Mouse (Mus musculus) CH12.LX (cell line): ENCODE measurements around the gene Ptprg. TPM values are rescaled to one million over a fixed set of nuclear protein-coding genes. Genes with fewer than 3 reads are reported as not detected.

Experiments
- DNase-seq: peaks from one replicate; pipeline ENCODE4 v3.0.0-alpha.2; 2013; ENCODE audit errors: extremely low read depth
- H3K27ac ChIP-seq: 2 replicates; pipeline ENCODE4 v1.5.1; 2012; ENCODE audit warnings: low read depth, mild to moderate bottlenecking, control low read depth, moderate library complexity; ENCODE audit not compliant: insufficient read depth
- H3K27me3 ChIP-seq: replicated peaks from 2 replicates; pipeline ENCODE3; 2012; ENCODE audit warnings: inconsistent platforms
- H3K36me3 ChIP-seq, 2 experiments: replicated peaks in 1 of 2; 2 replicates each; pipeline versions ENCODE3 to v1.6.1; 2012; ENCODE audit warnings: inconsistent platforms in 1 of 2, low read length in 1 of 2, mild to moderate bottlenecking in 1 of 2, mixed read lengths in 1 of 2, moderate library complexity in 1 of 2; ENCODE audit not compliant: control insufficient read depth in 1 of 2, insufficient read depth in 1 of 2
- H3K4me1 ChIP-seq, 2 experiments: 2 replicates each; pipeline ENCODE4 v1.6.1; 2012; ENCODE audit warnings: inconsistent platforms in 1 of 2, moderate library complexity in 1 of 2; ENCODE audit not compliant: insufficient read depth in 2 of 2, control insufficient read depth in 1 of 2
- H3K4me2 ChIP-seq: 2 replicates; pipeline ENCODE4 v1.6.1; 2012; ENCODE audit warnings: low read depth, mild to moderate bottlenecking, control low read depth; ENCODE audit not compliant: poor library complexity, insufficient read depth, severe bottlenecking
- H3K4me3 ChIP-seq, 3 experiments: fragments of 150-350 bp in 1 of 3; sonication (generic) in 1 of 3; replicated peaks in 1 of 3; 2 replicates each; pipeline versions ENCODE3 to v1.5.1; 2011 to 2012; ENCODE audit warnings: low read depth in 2 of 3, low read length in 2 of 3, mild to moderate bottlenecking in 2 of 3, moderate library complexity in 2 of 3, control low read depth in 1 of 3, improper control_type of control experiment in 1 of 3, inconsistent platforms in 1 of 3, mixed read lengths in 1 of 3; ENCODE audit not compliant: poor library complexity in 1 of 3
- H3K79me2 ChIP-seq: replicated peaks from 2 replicates; pipeline ENCODE4 v1.6.1; 2012; ENCODE audit warnings: mild to moderate bottlenecking, moderate library complexity; ENCODE audit not compliant: control insufficient read depth, poor library complexity, insufficient read depth, severe bottlenecking; ENCODE audit errors: extremely low read depth
- H3K9ac ChIP-seq: 2 replicates; pipeline ENCODE4 v1.6.1; 2012; ENCODE audit warnings: low read depth, mild to moderate bottlenecking, control low read depth, moderate library complexity; ENCODE audit not compliant: insufficient read depth
- H3K9me3 ChIP-seq: replicated peaks from 2 replicates; pipeline ENCODE3; 2012; ENCODE audit warnings: low read length, inconsistent platforms, mixed read lengths
- BHLHE40 ChIP-seq: IDR thresholded peaks from 2 replicates; pipeline ENCODE4 v1.6.1; 2011; ENCODE audit warnings: mild to moderate bottlenecking, low read depth, low read length, improper control_type of control experiment
- CHD1 ChIP-seq: IDR thresholded peaks from 2 replicates; pipeline ENCODE4 v1.6.1; 2012; ENCODE audit warnings: low read depth, low read length, improper control_type of control experiment, inconsistent platforms
- CTCF ChIP-seq, 2 experiments: IDR thresholded peaks in 1 of 2; conservative IDR thresholded peaks in 1 of 2; 2 replicates each; pipeline ENCODE4 v1.5.1; 2011 to 2012; ENCODE audit warnings: low read depth in 2 of 2, low read length in 2 of 2, improper control_type of control experiment in 1 of 2, inconsistent platforms in 1 of 2, mild to moderate bottlenecking in 1 of 2, moderate library complexity in 1 of 2
- ELF1 ChIP-seq: IDR thresholded peaks from 2 replicates; pipeline ENCODE4 v1.6.1; 2014; ENCODE audit warnings: low read depth, mild to moderate bottlenecking, inconsistent platforms, low read length, improper control_type of control experiment
- GABPA ChIP-seq: IDR thresholded peaks from 2 replicates; pipeline ENCODE4 v1.6.1; 2012; ENCODE audit warnings: low read depth, low read length, improper control_type of control experiment, inconsistent platforms; ENCODE audit not compliant: insufficient replicate concordance
- HCFC1 ChIP-seq: IDR thresholded peaks from 2 replicates; pipeline ENCODE4 v1.6.1; 2012; ENCODE audit warnings: low read depth, mild to moderate bottlenecking, inconsistent platforms, low read length, improper control_type of control experiment
- JUN ChIP-seq: IDR thresholded peaks from 2 replicates; pipeline ENCODE4 v1.6.1; 2011; ENCODE audit warnings: low read depth, mild to moderate bottlenecking, low read length, improper control_type of control experiment, moderate library complexity; ENCODE audit not compliant: insufficient read depth
- KAT2A ChIP-seq: IDR thresholded peaks from 2 replicates; pipeline ENCODE4 v1.6.1; 2012; ENCODE audit warnings: low read length, improper control_type of control experiment, inconsistent platforms; ENCODE audit not compliant: insufficient replicate concordance
- MAFK ChIP-seq: IDR thresholded peaks from 2 replicates; pipeline ENCODE4 v1.6.1; 2011; ENCODE audit warnings: low read length, improper control_type of control experiment; ENCODE audit not compliant: insufficient replicate concordance
- MAX ChIP-seq: IDR thresholded peaks from 2 replicates; pipeline ENCODE4 v1.6.1; 2011; ENCODE audit warnings: low read length, improper control_type of control experiment
- MAZ ChIP-seq: IDR thresholded peaks from 2 replicates; pipeline ENCODE4 v1.6.1; 2012; ENCODE audit warnings: low read depth, mild to moderate bottlenecking, inconsistent platforms, low read length, improper control_type of control experiment, moderate library complexity
- MEF2A ChIP-seq: IDR thresholded peaks from 2 replicates; pipeline ENCODE4 v1.6.1; 2014; ENCODE audit warnings: low read depth, mild to moderate bottlenecking, inconsistent platforms, low read length, improper control_type of control experiment, borderline replicate concordance
- MYC ChIP-seq: IDR thresholded peaks from 2 replicates; pipeline ENCODE4 v1.6.1; 2011; ENCODE audit warnings: low read depth, mild to moderate bottlenecking, improper control_type of control experiment, low read length
- NRF1 ChIP-seq: IDR thresholded peaks from 2 replicates; pipeline ENCODE4 v1.6.1; 2014; ENCODE audit warnings: low read depth, mild to moderate bottlenecking, inconsistent platforms, low read length, improper control_type of control experiment, moderate library complexity
- POLR2A ChIP-seq: IDR thresholded peaks from 2 replicates; pipeline ENCODE4 v1.6.1; 2011; ENCODE audit warnings: low read depth, mild to moderate bottlenecking, improper control_type of control experiment, low read length
- POLR2AphosphoS2 ChIP-seq: IDR thresholded peaks from 2 replicates; pipeline ENCODE4 v1.6.1; 2011; ENCODE audit warnings: low read depth, low read length, improper control_type of control experiment
- RAD21 ChIP-seq: IDR thresholded peaks from 2 replicates; pipeline ENCODE4 v1.6.1; 2011; ENCODE audit warnings: low read depth, mild to moderate bottlenecking, low read length, improper control_type of control experiment, moderate library complexity
- SMC3 ChIP-seq: IDR thresholded peaks from 2 replicates; pipeline ENCODE4 v1.6.1; 2011; ENCODE audit warnings: low read depth, low read length, improper control_type of control experiment
- TBP ChIP-seq: conservative IDR thresholded peaks from 2 replicates; pipeline ENCODE4 v1.6.1; 2011; ENCODE audit warnings: low read depth, low read length, improper control_type of control experiment
- UBTF ChIP-seq: IDR thresholded peaks from 2 replicates; pipeline ENCODE4 v1.6.1; 2012; ENCODE audit warnings: low read depth, mild to moderate bottlenecking, inconsistent platforms, low read length, improper control_type of control experiment, moderate library complexity
- USF2 ChIP-seq: conservative IDR thresholded peaks from 2 replicates; pipeline ENCODE4 v1.6.1; 2011; ENCODE audit warnings: low read depth, low read length, improper control_type of control experiment
- ZC3H11A ChIP-seq: IDR thresholded peaks from 2 replicates; pipeline ENCODE4 v1.6.1; 2012; ENCODE audit warnings: low read depth, mild to moderate bottlenecking, inconsistent platforms, low read length, improper control_type of control experiment
- ZKSCAN1 ChIP-seq: IDR thresholded peaks from 2 replicates; pipeline ENCODE4 v1.6.1; 2012; ENCODE audit warnings: low read depth, inconsistent platforms, low read length, improper control_type of control experiment, borderline replicate concordance
- ZNF384 ChIP-seq: IDR thresholded peaks from 2 replicates; pipeline ENCODE4 v1.6.1; 2012; ENCODE audit warnings: low read depth, low read length, improper control_type of control experiment, inconsistent platforms
- dilution Hi-C: fragments of 300-500 bp; cut with MboI; formaldehyde crosslinking; loops from 2 replicates; pipeline ENCODE4 v1.14.3; 2020; ENCODE audit warnings: low sequenced_read_pairs; ENCODE audit not compliant: extremely low pct_unique_long_range_greater_than_20kb, extremely low pct_ligation_motif_present
- in situ Hi-C: fragments of 300-500 bp; cut with MboI; formaldehyde crosslinking; loops from 3 replicates; pipeline ENCODE4 v1.14.3; 2019; ENCODE audit warnings: low sequenced_read_pairs, low pct_ligation_motif_present, low pct_unique_long_range_greater_than_20kb, mixed read lengths
- polyA plus RNA-seq: library from polyadenylated mRNA; unstranded; fragments of >175 nt; gene quantifications from 2 replicates; pipeline ENCODE4 v1.2.1, GENCODE M21; 2012; ENCODE audit warnings: low read depth; ENCODE audit not compliant: insufficient read length
- total RNA-seq, 2 experiments: library from RNA; depleted of rRNA; stranded (reverse); fragments of 300-350 nt in 1 of 2; fragments of >200 nt in 1 of 2; gene quantifications; 2 replicates each; pipeline ENCODE4 v1.2.3; 2012 to 2014

Ptprg gene
- total and polyA plus RNA-seq, 3 experiments: 0.08 TPM; not detected in 2

- no peak overlapping the region for H3K4me3 ChIP-seq
- H3K9ac ChIP-seq: no peak overlapping the region
- dilution Hi-C loops: no loop called here
- H3K9me3 ChIP-seq: no peaks in the 10 kb centered on the region
- H3K36me3 ChIP-seq: no peaks in the 10 kb centered on the region
- no peak overlapping the region for H3K4me2 ChIP-seq
- H3K27ac ChIP-seq: no peak overlapping the region
- no peaks in the 10 kb centered on the region for H3K27me3 ChIP-seq
- TF ChIP-seq MYC (no peak), ELF1 (no peak), SMC3 (no peak), POLR2A (no peak), CHD1 (no peak), UBTF (no peak), MEF2A (no peak), CTCF (conservative IDR thresholded peaks at IDR 0.05 in 1 of 2, IDR thresholded peaks at IDR 0.05 in 1 of 2; ENCODE audit: low read depth in 2 of 2, low read length in 2 of 2) (no peak), HCFC1 (no peak), MAZ (no peak)
- TF ChIP-seq, all 38 proteins: peak for 0
- no peak for DNase-seq
- H3K79me2 ChIP-seq: no peaks in the 10 kb centered on the region
- no peaks in the 10 kb centered on the region for H3K4me1 ChIP-seq
- in situ Hi-C loops: no loop called here
These were observed 568.6 kb downstream of the Ptprg start for GRCm38 (mm10) chr14:12121906-12122305.

- no peak for DNase-seq
- TF ChIP-seq MAZ (no peak), ZNF384 (no peak), RAD21 (no peak), HCFC1 (no peak), USF2 (no peak), ELF1 (no peak), JUN (no peak), ZKSCAN1 (no peak)
- no peaks in the 10 kb centered on the region for H3K4me1 ChIP-seq
- H3K4me3 ChIP-seq: no peak overlapping the region
- H3K4me2 ChIP-seq: no peak overlapping the region
- in situ Hi-C loops (no loop called here), dilution Hi-C loops (no loop called here)
- no peak overlapping the region for H3K27ac ChIP-seq
- no peaks in the 10 kb centered on the region for H3K27me3 ChIP-seq
- no peak overlapping the region for H3K9ac ChIP-seq
- no peaks in the 10 kb centered on the region for H3K9me3 ChIP-seq
- no peaks in the 10 kb centered on the region for H3K36me3 ChIP-seq
- H3K79me2 ChIP-seq: no peaks in the 10 kb centered on the region
These were observed 571.4 kb downstream of the Ptprg start for GRCm38 (mm10) chr14:12124682-12125081.

GRCm38 (mm10) chr14:12127951-12128350, 574.6 kb downstream of the Ptprg start:
- Histone ChIP-seq H3K4me2 (no peak overlapping the region), H3K9ac (no peak overlapping the region), H3K4me3 (no peak overlapping the region), H3K79me2 (no peaks in the 10 kb centered on the region), H3K27ac (no peak overlapping the region), H3K36me3 (no peaks in the 10 kb centered on the region), H3K27me3 (no peaks in the 10 kb centered on the region), H3K4me1 (0 out of 4 replicates have a peak, but pooled peaks cover 0 to under 1% of the 10 kb centered on the region in 2 experiments), H3K9me3 (no peaks in the 10 kb centered on the region)
- dilution Hi-C loops (no loop called here), in situ Hi-C loops (no loop called here)
- no peak for DNase-seq
- TF ChIP-seq RAD21 (no peak), SMC3 (no peak), KAT2A (no peak), MAFK (no peak), TBP (no peak), ZC3H11A (no peak), BHLHE40 (no peak), POLR2AphosphoS2 (no peak), CHD1 (no peak), MAX (no peak), MYC (no peak), POLR2A (no peak), GABPA (no peak), NRF1 (no peak), ZNF384 (no peak), MEF2A (no peak)
